Mouse (Mus musculus): Measurements from ENCODE around the gene Ift80. TPM values are rescaled to one million over a fixed set of nuclear protein-coding genes. Genes with fewer than 3 reads are reported as not detected.

Ift80 gene
- 8.4 and 9.7 TPM in 2 replicates for polyA plus RNA-seq (2015; fragmentation: Nextera tagmentation; extraction: Ambion mirVana)

GRCm38 (mm10) chr3:69004437-69005337, at the start of gene Ift80, which contains the start of gene Smc4:
Gene Ift80, minus strand, starts transcription at chr3:69004570.
Gene Smc4, plus strand, starts transcription at chr3:69004738.
- Histone ChIP-seq H3K4me1 (replicated peaks) (0 out of 2 replicates have a peak, but pooled peaks cover 4% of the 10 kb centered on the region), H3K36me3 (no peaks in the 10 kb centered on the region), H3K9ac (peak within 1 kb of the TSS; percentile 97), H3K27ac (peak within 1 kb of the TSS; percentile 96), H3K27me3 (replicated peaks) (no peaks in the 10 kb centered on the region), H3K9me3 (no peaks in the 10 kb centered on the region), H3K4me3 (replicated peaks) (peak within 1 kb of the TSS; percentile 98), H3K4me2 (replicated peaks) (peak within 1 kb of the TSS; percentile 80)
- peak; percentile 95 for ATAC-seq
- under 1% methylated on average over 75 of the region's 76 CpGs for WGBS

- no peak overlapping the region for H3K4me2 ChIP-seq (replicated peaks)
- ATAC-seq = no peak
- H3K27me3 ChIP-seq (replicated peaks) = no peaks in the 10 kb centered on the region
- H3K9me3 ChIP-seq = no peaks in the 10 kb centered on the region
- H3K9ac ChIP-seq = no peak overlapping the region
- 91% methylated on average over 11 of the region's 11 CpGs for WGBS
- H3K36me3 ChIP-seq = no peaks in the 10 kb centered on the region
- no peak overlapping the region for H3K4me3 ChIP-seq (replicated peaks)
- H3K27ac ChIP-seq = no peak overlapping the region
- H3K4me1 ChIP-seq (replicated peaks) = no peaks in the 10 kb centered on the region
Observed at GRCm38 (mm10) chr3:69051894-69052293, 47.5 kb upstream of the Ift80 start.

GRCm38 (mm10) chr3:69049011-69049410, 44.6 kb upstream of the Ift80 start:
- Histone ChIP-seq H3K27me3 (replicated peaks) (no peaks in the 10 kb centered on the region), H3K9ac (no peak overlapping the region), H3K9me3 (no peaks in the 10 kb centered on the region), H3K27ac (no peak overlapping the region), H3K4me1 (replicated peaks) (no peaks in the 10 kb centered on the region; the same call in 1 of the 2 replicates), H3K4me2 (replicated peaks) (no peak overlapping the region), H3K4me3 (replicated peaks) (no peak overlapping the region), H3K36me3 (no peaks in the 10 kb centered on the region)
- 87% methylated on average over 6 of the region's 6 CpGs for WGBS
- ATAC-seq = no peak

GRCm38 (mm10) chr3:69047684-69048083, 43.3 kb upstream of the Ift80 start:
- no peak for ATAC-seq
- Histone ChIP-seq H3K27me3 (replicated peaks) (no peaks in the 10 kb centered on the region), H3K4me2 (replicated peaks) (no peak overlapping the region), H3K9me3 (no peaks in the 10 kb centered on the region), H3K9ac (no peak overlapping the region), H3K27ac (no peak overlapping the region), H3K36me3 (no peaks in the 10 kb centered on the region), H3K4me1 (replicated peaks) (no peaks in the 10 kb centered on the region; the same call in 1 of the 2 replicates), H3K4me3 (replicated peaks) (no peak overlapping the region)
- 84% methylated on average over 4 of the region's 4 CpGs for WGBS

GRCm38 (mm10) chr3:69046509-69046908, 42.1 kb upstream of the Ift80 start:
- Histone ChIP-seq H3K9me3 (no peaks in the 10 kb centered on the region), H3K9ac (no peak overlapping the region), H3K27ac (no peak overlapping the region), H3K4me2 (replicated peaks) (no peak overlapping the region; the same call in 1 of the 2 replicates), H3K4me3 (replicated peaks) (no peak overlapping the region), H3K27me3 (replicated peaks) (no peaks in the 10 kb centered on the region), H3K36me3 (no peaks in the 10 kb centered on the region), H3K4me1 (replicated peaks) (no peaks in the 10 kb centered on the region; the same call in 1 of the 2 replicates)
- no peak for ATAC-seq
- WGBS = 49% methylated on average over 4 of the region's 4 CpGs

- ATAC-seq = no peak
- no peaks in the 10 kb centered on the region for H3K9me3 ChIP-seq
- no peak overlapping the region for H3K27ac ChIP-seq
- WGBS = 24% methylated on average over 13 of the region's 13 CpGs
- peak overlapping the region; percentile 74 for H3K9ac ChIP-seq
- peak overlapping the region; percentile 85 for H3K4me3 ChIP-seq (replicated peaks)
- no peaks in the 10 kb centered on the region for H3K27me3 ChIP-seq (replicated peaks)
- H3K4me1 ChIP-seq (replicated peaks) = no peaks in the 10 kb centered on the region; the same call in 1 of the 2 replicates
- H3K4me2 ChIP-seq (replicated peaks) = peak overlapping the region; percentile 85
- H3K36me3 ChIP-seq = no peaks in the 10 kb centered on the region; the same call in 1 of the 2 replicates
Observed at GRCm38 (mm10) chr3:69045750-69046149, 41.4 kb upstream of the Ift80 start.

- 4% methylated on average over 9 of the region's 9 CpGs for WGBS
- peak; percentile 20; the same call in 1 of the 2 replicates for ATAC-seq
- no peaks in the 10 kb centered on the region; the same call in 1 of the 2 replicates for H3K4me1 ChIP-seq (replicated peaks)
- H3K36me3 ChIP-seq = no peaks in the 10 kb centered on the region; the same call in 1 of the 2 replicates
- no peaks in the 10 kb centered on the region for H3K9me3 ChIP-seq
- H3K27me3 ChIP-seq (replicated peaks) = no peaks in the 10 kb centered on the region
- peak overlapping the region; percentile 93 for H3K27ac ChIP-seq
- peak overlapping the region; percentile 85 for H3K4me3 ChIP-seq (replicated peaks)
- H3K9ac ChIP-seq = peak overlapping the region; percentile 74
- peak overlapping the region; percentile 85 for H3K4me2 ChIP-seq (replicated peaks)
Observed at GRCm38 (mm10) chr3:69045400-69045703, 41.0 kb upstream of the Ift80 start.

- peak within 1 kb of the TSS; percentile 85 for H3K4me2 ChIP-seq (replicated peaks)
- peak within 1 kb of the TSS; percentile 93 for H3K27ac ChIP-seq
- no peaks in the 10 kb centered on the region; the same call in 1 of the 2 replicates for H3K4me1 ChIP-seq (replicated peaks)
- peak within 1 kb of the TSS; percentile 85 for H3K4me3 ChIP-seq (replicated peaks)
- no peaks in the 10 kb centered on the region for H3K9me3 ChIP-seq
- H3K36me3 ChIP-seq = peaks cover 3% of the 10 kb centered on the region
- peak within 1 kb of the TSS; percentile 89 for H3K9ac ChIP-seq
- WGBS = under 1% methylated on average over 80 of the region's 80 CpGs
- peak; percentile 96 for ATAC-seq
- H3K27me3 ChIP-seq (replicated peaks) = no peaks in the 10 kb centered on the region
Observed at GRCm38 (mm10) chr3:69044645-69045399, 40.5 kb upstream of the Ift80 start, which contains the start of gene Trim59. Gene Trim59, minus strand, starts transcription at chr3:69044755.

- under 1% methylated on average over 40 of the region's 42 CpGs for WGBS
- H3K9me3 ChIP-seq = no peaks in the 10 kb centered on the region
- peak overlapping the region; percentile 50 for H3K4me2 ChIP-seq (replicated peaks)
- peak; percentile 72 for ATAC-seq
- H3K9ac ChIP-seq = peak overlapping the region; percentile 89
- H3K4me1 ChIP-seq (replicated peaks) = no peaks in the 10 kb centered on the region; the same call in 1 of the 2 replicates
- H3K4me3 ChIP-seq (replicated peaks) = peak overlapping the region; percentile 85
- H3K27ac ChIP-seq = peak overlapping the region; percentile 93
- no peaks in the 10 kb centered on the region for H3K27me3 ChIP-seq (replicated peaks)
- H3K36me3 ChIP-seq = peaks cover 3% of the 10 kb centered on the region
Observed at GRCm38 (mm10) chr3:69044167-69044591, 39.8 kb upstream of the Ift80 start.

GRCm38 (mm10) chr3:69041298-69041697, 36.9 kb upstream of the Ift80 start:
- H3K9ac ChIP-seq = no peak overlapping the region
- no peak overlapping the region for H3K27ac ChIP-seq
- no peak overlapping the region for H3K4me3 ChIP-seq (replicated peaks)
- H3K36me3 ChIP-seq = peaks cover 3% of the 10 kb centered on the region
- WGBS = 64% methylated on average over 5 of the region's 5 CpGs
- no peaks in the 10 kb centered on the region for H3K27me3 ChIP-seq (replicated peaks)
- H3K9me3 ChIP-seq = no peaks in the 10 kb centered on the region
- no peak for ATAC-seq
- H3K4me1 ChIP-seq (replicated peaks) = no peaks in the 10 kb centered on the region; the same call in 1 of the 2 replicates
- peak overlapping the region; percentile 35 for H3K4me2 ChIP-seq (replicated peaks)

GRCm38 (mm10) chr3:69040105-69040504, 35.7 kb upstream of the Ift80 start:
- peaks cover 3% of the 10 kb centered on the region for H3K36me3 ChIP-seq
- no peaks in the 10 kb centered on the region for H3K4me1 ChIP-seq (replicated peaks)
- no peaks in the 10 kb centered on the region for H3K27me3 ChIP-seq (replicated peaks)
- 96% methylated on average over 2 of the region's 2 CpGs for WGBS
- no peak for ATAC-seq
- H3K9me3 ChIP-seq = no peaks in the 10 kb centered on the region
- H3K9ac ChIP-seq = no peak overlapping the region
- no peak overlapping the region for H3K4me2 ChIP-seq (replicated peaks)
- H3K27ac ChIP-seq = no peak overlapping the region
- no peak overlapping the region for H3K4me3 ChIP-seq (replicated peaks)
